Mouse (Mus musculus) myocyte (in vitro differentiated cells): ENCODE measurements around the gene Man1c1. TPM values are rescaled to one million over a fixed set of nuclear protein-coding genes. Genes with fewer than 3 reads are reported as not detected.

Experiments
- H3K27me3 ChIP-seq: one replicate; pipeline ENCODE4 v1.6.1; 2011; ENCODE audit not compliant: control insufficient read depth, insufficient read depth, insufficient read length
- H3K36me3 ChIP-seq: one replicate; pipeline ENCODE4 v1.6.1; 2011; ENCODE audit not compliant: control insufficient read depth, insufficient read depth
- H3K4me2 ChIP-seq: one replicate; pipeline ENCODE4 v1.6.1; 2011; ENCODE audit warnings: low read depth, control low read depth
- H3K4me3 ChIP-seq: one replicate; pipeline ENCODE4 v1.5.1; 2011; ENCODE audit warnings: mild to moderate bottlenecking, control low read depth, moderate library complexity
- H3K79me2 ChIP-seq: one replicate; pipeline ENCODE4 v1.6.1; 2011; ENCODE audit not compliant: control insufficient read depth, insufficient read depth
- H3ac ChIP-seq: one replicate; pipeline ENCODE4 v1.6.1; 2011; ENCODE audit not compliant: control insufficient read depth, insufficient read length
- CEBPB ChIP-seq: IDR thresholded peaks from 2 replicates; pipeline ENCODE4 v1.6.1; 2011; ENCODE audit warnings: mild to moderate bottlenecking, moderate library complexity; ENCODE audit not compliant: poor library complexity, insufficient read depth, severe bottlenecking
- E2F4 ChIP-seq: IDR thresholded peaks from one replicate; pipeline ENCODE4 v1.6.1; 2011; ENCODE audit warnings: mild to moderate bottlenecking, control low read depth, moderate library complexity; ENCODE audit not compliant: insufficient read depth
- MAX ChIP-seq: IDR thresholded peaks from one replicate; pipeline ENCODE4 v1.6.1; 2011; ENCODE audit warnings: low read depth, mild to moderate bottlenecking, control low read depth
- MYOD1 ChIP-seq, 3 experiments: IDR thresholded peaks; one replicate each; pipeline ENCODE4 v1.6.1; 2011; ENCODE audit warnings: control low read depth in 2 of 3, low read depth in 2 of 3, mild to moderate bottlenecking in 2 of 3, moderate library complexity in 1 of 3; ENCODE audit not compliant: insufficient read length in 2 of 3, control insufficient read depth in 1 of 3
- MYOG ChIP-seq, 3 experiments: IDR thresholded peaks; one replicate each; pipeline ENCODE4 v1.6.1; 2011; ENCODE audit warnings: control low read depth in 2 of 3, low read depth in 2 of 3, mild to moderate bottlenecking in 2 of 3; ENCODE audit not compliant: insufficient read length in 2 of 3, control insufficient read depth in 1 of 3, insufficient read depth in 1 of 3
- POLR2A ChIP-seq: IDR thresholded peaks from one replicate; pipeline ENCODE4 v1.6.1; 2011; ENCODE audit warnings: low read depth, mild to moderate bottlenecking, control low read depth, moderate library complexity; ENCODE audit not compliant: insufficient read length
- POLR2AphosphoS2 ChIP-seq: IDR thresholded peaks from one replicate; pipeline ENCODE4 v1.6.1; 2011; ENCODE audit warnings: low read depth, control low read depth; ENCODE audit not compliant: insufficient read length
- REST ChIP-seq: IDR thresholded peaks from one replicate; pipeline ENCODE4 v1.6.1; 2011; ENCODE audit warnings: mild to moderate bottlenecking, control low read depth, moderate library complexity; ENCODE audit not compliant: insufficient read depth, insufficient read length
- SRF ChIP-seq: IDR thresholded peaks from one replicate; pipeline ENCODE4 v1.6.1; 2011; ENCODE audit warnings: low read depth; ENCODE audit not compliant: control insufficient read depth, insufficient read length
- TCF12 ChIP-seq: IDR thresholded peaks from one replicate; pipeline ENCODE4 v1.6.1; 2011; ENCODE audit warnings: mild to moderate bottlenecking, control low read depth; ENCODE audit not compliant: poor library complexity, insufficient read depth, severe bottlenecking
- TCF3 ChIP-seq: IDR thresholded peaks from one replicate; pipeline ENCODE4 v1.6.1; 2011; ENCODE audit warnings: low read depth, control low read depth; ENCODE audit not compliant: insufficient read length
- USF1 ChIP-seq: IDR thresholded peaks from one replicate; pipeline ENCODE4 v1.6.1; 2011; ENCODE audit warnings: low read depth, mild to moderate bottlenecking, control low read depth, moderate library complexity
- polyA plus RNA-seq: library from polyadenylated mRNA; unstranded; fragments of >200 nt; fragmentation: generic; extraction: Trizol; gene quantifications from one replicate; pipeline ENCODE4 v1.2.1, GENCODE M21; 2012; ENCODE audit warnings: missing spikeins

The Man1c1 gene
- polyA plus RNA-seq, 1 experiment = 11.3 TPM

DNA sequence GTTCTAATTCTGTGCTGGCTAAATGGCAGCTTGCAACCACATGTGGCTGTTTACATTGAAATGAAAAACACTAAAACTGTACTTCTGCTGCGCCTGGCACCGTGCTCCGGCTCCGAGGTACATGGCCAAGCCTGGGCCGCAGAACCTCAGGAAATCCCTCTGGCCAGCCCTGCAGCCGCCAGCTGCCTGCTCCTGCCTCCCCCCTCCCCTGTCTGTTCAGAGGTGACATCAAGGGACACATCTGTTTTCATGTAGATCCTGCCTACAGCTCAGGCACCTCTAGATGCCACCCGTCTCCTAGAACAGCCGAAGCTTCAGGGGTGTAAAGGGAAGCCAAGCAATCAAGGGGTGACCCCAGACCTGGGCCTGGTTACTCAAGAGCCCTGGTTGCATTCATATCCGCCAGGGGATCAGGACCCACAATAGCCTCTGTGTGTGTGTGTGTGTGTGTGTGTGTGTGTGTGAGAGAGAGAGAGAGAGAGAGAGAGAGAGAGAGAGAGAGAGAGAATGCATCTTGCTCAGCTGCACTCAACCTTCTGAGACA is 145.4 kb downstream of the Man1c1 start:
- TF ChIP-seq MYOD1 (IDR thresholded peaks at IDR 0.05; ENCODE audit: control insufficient read depth in 1 of 3, insufficient read length in 2 of 3, low read depth in 2 of 3) (no peak), REST (no peak), E2F4 (no peak), TCF3 (no peak), MAX (no peak), POLR2AphosphoS2 (no peak), USF1 (no peak), POLR2A (no peak), SRF (no peak), CEBPB (no peak), MYOG (IDR thresholded peaks at IDR 0.05; ENCODE audit: control insufficient read depth in 1 of 3, insufficient read depth in 1 of 3, insufficient read length in 2 of 3, low read depth in 2 of 3) (no peak)
- H3K4me3 ChIP-seq = no peak overlapping the region
- no peaks in the 10 kb centered on the region for H3K79me2 ChIP-seq
- no peak overlapping the region for H3K4me2 ChIP-seq
- H3K27me3 ChIP-seq = no peaks in the 10 kb centered on the region
- no peaks in the 10 kb centered on the region for H3K36me3 ChIP-seq
- H3ac ChIP-seq = no peak overlapping the region

GRCm38 (mm10) chr4:134557626-134558249 is 146.4 kb downstream of the Man1c1 start:
- no peak overlapping the region for H3K4me2 ChIP-seq
- H3ac ChIP-seq = no peak overlapping the region
- H3K36me3 ChIP-seq = no peaks in the 10 kb centered on the region
- H3K4me3 ChIP-seq = no peak overlapping the region
- no peaks in the 10 kb centered on the region for H3K27me3 ChIP-seq
- TF ChIP-seq POLR2AphosphoS2 (no peak), REST (no peak), TCF3 (no peak), MYOD1 (IDR thresholded peaks at IDR 0.05; ENCODE audit: control insufficient read depth in 1 of 3, insufficient read length in 2 of 3, low read depth in 2 of 3) (no peak), E2F4 (no peak), USF1 (no peak), CEBPB (no peak), MYOG (IDR thresholded peaks at IDR 0.05; ENCODE audit: control insufficient read depth in 1 of 3, insufficient read depth in 1 of 3, insufficient read length in 2 of 3, low read depth in 2 of 3) (no peak), SRF (no peak), POLR2A (no peak), TCF12 (no peak), MAX (no peak)
- no peaks in the 10 kb centered on the region for H3K79me2 ChIP-seq

DNA sequence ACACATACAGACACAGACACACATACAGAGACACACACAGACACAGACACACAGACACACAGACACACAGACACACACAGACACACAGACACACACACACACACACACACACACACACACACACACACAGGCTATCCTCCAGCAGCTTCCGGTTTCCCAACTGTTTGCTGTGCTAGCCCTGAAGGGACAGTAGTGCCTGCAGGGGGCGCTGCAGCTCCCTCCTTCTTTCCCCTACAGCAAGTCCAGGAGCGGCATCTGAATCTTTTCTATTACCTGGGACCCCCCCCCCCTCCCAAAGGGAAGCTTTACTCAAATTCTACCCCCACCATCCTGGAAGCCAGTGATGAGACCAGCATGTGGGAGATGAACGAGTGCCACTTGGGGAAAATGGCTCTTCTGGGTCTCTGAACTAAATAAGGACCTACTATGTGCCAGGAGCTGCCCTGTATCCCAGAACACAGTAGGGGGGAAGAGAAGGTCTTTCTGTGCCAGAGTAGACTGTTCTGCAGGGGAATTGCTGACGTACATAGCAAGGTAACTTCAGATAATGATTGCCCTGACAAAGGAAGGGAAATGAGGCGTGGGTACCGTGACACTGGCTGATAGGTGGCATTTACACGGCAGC is 148.0 kb downstream of the Man1c1 start:
- Histone ChIP-seq H3K36me3 (no peaks in the 10 kb centered on the region), H3K79me2 (peaks cover 6% of the 10 kb centered on the region), H3K27me3 (no peaks in the 10 kb centered on the region), H3K4me2 (no peak overlapping the region), H3K4me3 (no peak overlapping the region), H3ac (no peak overlapping the region)
- TF ChIP-seq MYOG (IDR thresholded peaks at IDR 0.05; ENCODE audit: control insufficient read depth in 1 of 3, insufficient read depth in 1 of 3, insufficient read length in 2 of 3, low read depth in 2 of 3) (no peak), E2F4 (no peak), TCF3 (no peak), SRF (no peak), MAX (no peak), USF1 (no peak), MYOD1 (IDR thresholded peaks at IDR 0.05; ENCODE audit: control insufficient read depth in 1 of 3, insufficient read length in 2 of 3, low read depth in 2 of 3) (no peak), TCF12 (no peak)

DNA sequence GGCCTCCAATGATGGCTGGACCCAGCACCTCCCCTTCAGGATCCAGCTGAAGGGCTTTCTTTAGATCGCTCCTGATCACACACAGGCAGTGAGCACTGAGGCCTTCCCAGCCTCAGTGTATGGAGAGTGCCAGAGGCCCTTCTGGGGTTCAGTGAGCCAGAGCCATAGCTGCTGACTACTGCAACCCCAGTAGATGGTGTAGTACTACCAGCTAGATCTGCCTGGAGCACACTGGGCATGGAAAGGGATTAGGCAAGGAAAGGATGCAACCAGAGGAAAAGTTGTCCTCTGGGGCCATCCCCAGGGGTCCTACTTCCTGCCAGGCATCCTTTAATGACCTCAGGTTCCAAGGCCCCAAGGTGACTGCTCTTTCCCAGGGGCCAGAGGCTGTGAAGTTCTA is 150.5 kb downstream of the Man1c1 start:
- no peak overlapping the region for H3K4me2 ChIP-seq
- TF ChIP-seq E2F4 = no peak
- no peak for TF ChIP-seq MAX
- TF ChIP-seq MYOD1 (IDR thresholded peaks at IDR 0.05; ENCODE audit: control insufficient read depth in 1 of 3, insufficient read length in 2 of 3, low read depth in 2 of 3) = no peak
- TF ChIP-seq MYOG (IDR thresholded peaks at IDR 0.05; ENCODE audit: control insufficient read depth in 1 of 3, insufficient read depth in 1 of 3, insufficient read length in 2 of 3, low read depth in 2 of 3) = no peak
- TF ChIP-seq POLR2AphosphoS2 = no peak
- TF ChIP-seq POLR2A = no peak
- TF ChIP-seq REST = no peak
- TF ChIP-seq SRF = no peak
- TF ChIP-seq USF1 = no peak
- TF ChIP-seq CEBPB = no peak
- TF ChIP-seq TCF12 = no peak
- no peak for TF ChIP-seq TCF3
- H3K36me3 ChIP-seq = no peaks in the 10 kb centered on the region
- H3K4me3 ChIP-seq = no peak overlapping the region
- H3K27me3 ChIP-seq = no peaks in the 10 kb centered on the region
- no peak overlapping the region for H3ac ChIP-seq
- peaks cover 13% of the 10 kb centered on the region for H3K79me2 ChIP-seq
